Mouse (Mus musculus) bone marrow, adult 2 months (tissue): ENCODE results near the gene Havcr1.

Source experiments
- CTCF ChIP-seq: fragments of 200-500 bp; IDR thresholded peaks from 2 replicates; pipeline ENCODE4 v1.5.1; 2011; ENCODE audit warnings: low read length, control low read depth; ENCODE audit not compliant: control insufficient read depth, insufficient read depth
- POLR2A ChIP-seq: fragments of 200-500 bp; IDR thresholded peaks from 2 replicates; pipeline ENCODE4 v1.6.1; 2011; ENCODE audit warnings: low read depth, mild to moderate bottlenecking, control low read depth, low read length, borderline replicate concordance; ENCODE audit not compliant: control insufficient read depth

- TF ChIP-seq CTCF (no peak), POLR2A (no peak)
Observed at GRCm38 (mm10) chr11:46698830-46699229, 36.0 kb upstream of the Havcr1 start.
